Mouse (Mus musculus): ENCODE data around the gene Mpst. TPM values are rescaled to one million over a fixed set of nuclear protein-coding genes. Genes with fewer than 3 reads are reported as not detected.

Mpst gene
- polyA plus RNA-seq (2011; ENCODE audit: insufficient read length, low read depth, missing spikeins), result 9.6 and 13.3 TPM in 2 replicates

DNA sequence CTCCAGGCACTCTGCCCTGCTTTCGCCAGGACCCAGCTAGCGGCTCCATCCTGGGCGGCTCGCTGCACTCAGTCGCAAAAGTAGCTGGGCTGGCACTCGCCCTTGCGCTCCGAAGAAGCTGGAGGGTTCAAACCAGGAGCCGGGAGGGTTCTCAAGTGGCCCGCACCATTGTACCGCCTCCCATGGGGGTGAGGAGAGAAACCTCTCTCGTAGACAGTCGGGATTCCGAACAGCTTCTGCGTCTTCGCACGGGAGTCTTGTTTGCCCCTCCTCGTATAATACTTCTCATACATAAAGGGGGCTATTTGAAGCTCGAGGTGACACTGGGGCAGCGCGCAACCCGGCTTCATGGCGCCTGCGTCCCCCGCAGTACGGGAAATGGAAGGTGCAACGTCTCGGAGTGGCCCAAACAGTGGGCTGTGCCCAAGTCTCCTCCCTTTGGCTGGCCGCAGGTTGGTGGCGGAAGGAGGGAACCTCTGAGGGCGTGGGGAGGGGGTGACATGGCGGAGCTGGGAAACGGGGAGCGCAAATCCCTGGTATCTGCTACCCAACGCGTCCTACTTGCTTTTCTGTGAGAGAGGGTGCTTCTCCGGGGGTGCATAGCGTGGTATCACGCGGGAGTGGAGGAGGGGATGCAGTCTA lies at the start of gene Mpst:
Gene Mpst (plus strand): TSS at position 124 of the 642 bp plus-strand sequence.
- TF ChIP-seq POLR2A (IDR thresholded peaks at IDR 0.05; ENCODE audit: low read depth, low read length) (peak; percentile 87), CTCF (IDR thresholded peaks at IDR 0.05; ENCODE audit: borderline replicate concordance, insufficient read depth, low read length) (no peak)
- Histone ChIP-seq H3K4me1 (ENCODE audit: control insufficient read depth, insufficient read depth, low read length) (peaks cover 2% of the 10 kb centered on the region; the same call in 1 of the 2 replicates), H3K27ac (ENCODE audit: insufficient read depth, low read length) (peak within 1 kb of the TSS; percentile 76), H3K4me3 (ENCODE audit: insufficient read depth, low read length) (peak within 1 kb of the TSS; percentile 62)

DNA sequence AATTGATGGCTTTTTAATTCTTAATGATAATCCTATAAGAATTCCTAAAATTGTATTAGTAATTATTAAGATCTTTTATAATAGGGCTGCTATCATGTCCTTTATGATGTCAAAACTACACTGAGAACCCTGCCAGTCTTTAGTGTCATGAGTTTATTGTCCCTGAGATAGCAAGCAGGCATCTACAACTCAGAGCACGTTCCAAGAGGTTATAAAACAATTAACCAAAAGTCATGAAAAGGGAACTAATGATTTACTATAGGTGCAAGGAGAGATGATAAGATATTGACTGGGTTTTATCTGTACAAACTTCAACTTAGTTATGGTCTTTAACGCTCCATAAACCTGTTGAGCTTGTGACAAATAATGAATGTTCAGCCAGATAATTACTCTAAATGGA lies 40.3 kb upstream of the Mpst start:
- Histone ChIP-seq H3K4me1 (ENCODE audit: control insufficient read depth, insufficient read depth, low read length) (no peaks in the 10 kb centered on the region), H3K4me3 (ENCODE audit: insufficient read depth, low read length) (no peak overlapping the region), H3K27ac (ENCODE audit: insufficient read depth, low read length) (no peak overlapping the region)
- TF ChIP-seq POLR2A (IDR thresholded peaks at IDR 0.05; ENCODE audit: low read depth, low read length), result no peak
- no peak for TF ChIP-seq CTCF (IDR thresholded peaks at IDR 0.05; ENCODE audit: borderline replicate concordance, insufficient read depth, low read length)

DNA sequence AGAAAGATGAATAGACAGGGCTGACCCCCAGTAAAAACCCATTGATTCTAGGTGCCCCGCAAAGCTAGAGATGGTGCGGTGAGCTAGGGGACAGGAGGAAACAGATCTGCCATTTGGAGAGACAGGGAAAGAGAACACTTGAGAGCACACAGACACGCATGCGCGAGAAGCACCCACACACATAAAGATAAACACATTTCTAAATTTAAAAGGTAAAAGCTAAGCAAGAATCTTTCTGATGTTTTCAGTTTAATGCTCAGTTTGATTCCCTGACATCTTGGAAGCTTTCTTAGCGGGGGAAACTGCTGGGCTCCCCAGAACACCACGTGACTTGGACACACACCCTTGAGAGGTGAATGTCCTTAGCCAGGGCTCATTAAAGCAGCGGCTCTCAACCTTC lies 39.3 kb upstream of the Mpst start:
- Histone ChIP-seq H3K27ac (ENCODE audit: insufficient read depth, low read length) (no peak overlapping the region), H3K4me3 (ENCODE audit: insufficient read depth, low read length) (no peak overlapping the region), H3K4me1 (ENCODE audit: control insufficient read depth, insufficient read depth, low read length) (no peaks in the 10 kb centered on the region)
- TF ChIP-seq CTCF (IDR thresholded peaks at IDR 0.05; ENCODE audit: borderline replicate concordance, insufficient read depth, low read length) (no peak), POLR2A (IDR thresholded peaks at IDR 0.05; ENCODE audit: low read depth, low read length) (no peak)

DNA sequence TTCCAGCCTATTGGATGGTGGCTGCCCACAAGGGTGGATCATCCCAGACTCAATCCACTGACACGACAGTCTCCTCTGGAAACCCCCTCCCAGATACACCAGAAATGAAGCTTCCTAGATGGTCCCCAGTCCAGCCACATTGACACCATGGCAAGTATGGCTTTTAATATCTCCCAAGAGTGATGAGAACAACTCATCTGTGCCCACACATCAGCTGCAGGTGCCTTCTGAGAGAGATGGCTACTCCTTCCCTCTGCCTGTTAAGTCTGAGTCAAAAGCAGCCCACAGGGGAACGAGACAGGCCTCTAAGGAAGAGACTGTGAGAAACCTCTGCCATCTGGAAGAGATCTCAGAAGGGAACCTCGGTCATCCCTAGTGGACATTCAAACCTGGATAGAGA lies 38.4 kb upstream of the Mpst start:
- Histone ChIP-seq H3K4me3 (ENCODE audit: insufficient read depth, low read length) (no peak overlapping the region), H3K4me1 (ENCODE audit: control insufficient read depth, insufficient read depth, low read length) (no peaks in the 10 kb centered on the region)
- TF ChIP-seq CTCF (IDR thresholded peaks at IDR 0.05; ENCODE audit: borderline replicate concordance, insufficient read depth, low read length) (no peak), POLR2A (IDR thresholded peaks at IDR 0.05; ENCODE audit: low read depth, low read length) (no peak)

DNA sequence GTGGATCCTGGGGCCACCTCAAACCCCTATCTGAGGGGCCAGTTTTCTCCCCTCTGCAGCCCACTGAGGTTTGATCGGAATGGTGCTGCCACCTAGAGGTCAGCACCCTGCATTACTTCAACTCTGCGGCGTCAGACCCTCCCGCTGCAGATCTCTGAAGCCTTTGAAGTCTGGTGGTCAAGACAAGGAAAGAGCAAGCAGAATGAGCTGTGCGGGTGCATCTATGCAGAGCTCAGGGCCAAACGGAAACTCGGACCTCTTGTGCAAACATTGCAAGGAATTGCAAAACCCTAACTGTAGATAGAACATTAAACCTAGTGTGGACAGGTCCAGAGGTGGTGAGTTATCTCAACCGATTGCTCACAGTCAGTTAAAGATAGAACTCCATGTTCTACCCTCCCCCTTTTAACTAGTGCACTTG lies 37.3 kb upstream of the Mpst start:
- Histone ChIP-seq H3K4me1 (ENCODE audit: control insufficient read depth, insufficient read depth, low read length) (no peaks in the 10 kb centered on the region), H3K27ac (ENCODE audit: insufficient read depth, low read length) (no peak overlapping the region), H3K4me3 (ENCODE audit: insufficient read depth, low read length) (no peak overlapping the region)
- TF ChIP-seq CTCF (IDR thresholded peaks at IDR 0.05; ENCODE audit: borderline replicate concordance, insufficient read depth, low read length) (peak; percentile 72), POLR2A (IDR thresholded peaks at IDR 0.05; ENCODE audit: low read depth, low read length) (no peak)

More for the DNA sequence above, 38.4 kb upstream of the Mpst start:
- no peak overlapping the region for H3K27ac ChIP-seq (ENCODE audit: insufficient read depth, low read length)

DNA sequence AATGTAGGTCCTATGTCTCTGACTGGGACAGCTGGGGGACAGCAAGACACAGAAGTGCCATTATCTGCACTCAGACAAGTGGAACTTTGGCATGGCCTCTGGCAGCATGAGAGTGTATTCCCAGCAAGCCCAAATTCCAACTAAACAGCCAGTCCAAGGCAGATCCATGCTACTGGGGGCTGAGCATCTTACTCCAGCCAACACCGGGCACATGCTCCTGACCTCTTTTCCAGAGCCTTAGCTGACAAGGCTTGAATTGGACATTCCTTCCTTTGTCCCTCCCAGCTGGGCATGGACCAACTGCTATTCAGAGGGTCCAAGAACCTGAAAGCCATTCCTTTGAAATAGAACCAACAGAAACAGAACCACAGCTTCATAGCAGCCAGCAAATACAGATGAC lies 36.6 kb upstream of the Mpst start:
- no peak for TF ChIP-seq POLR2A (IDR thresholded peaks at IDR 0.05; ENCODE audit: low read depth, low read length)
- no peak for TF ChIP-seq CTCF (IDR thresholded peaks at IDR 0.05; ENCODE audit: borderline replicate concordance, insufficient read depth, low read length)
- Histone ChIP-seq H3K4me3 (ENCODE audit: insufficient read depth, low read length) (no peak overlapping the region), H3K27ac (ENCODE audit: insufficient read depth, low read length) (no peak overlapping the region), H3K4me1 (ENCODE audit: control insufficient read depth, insufficient read depth, low read length) (no peaks in the 10 kb centered on the region)

DNA sequence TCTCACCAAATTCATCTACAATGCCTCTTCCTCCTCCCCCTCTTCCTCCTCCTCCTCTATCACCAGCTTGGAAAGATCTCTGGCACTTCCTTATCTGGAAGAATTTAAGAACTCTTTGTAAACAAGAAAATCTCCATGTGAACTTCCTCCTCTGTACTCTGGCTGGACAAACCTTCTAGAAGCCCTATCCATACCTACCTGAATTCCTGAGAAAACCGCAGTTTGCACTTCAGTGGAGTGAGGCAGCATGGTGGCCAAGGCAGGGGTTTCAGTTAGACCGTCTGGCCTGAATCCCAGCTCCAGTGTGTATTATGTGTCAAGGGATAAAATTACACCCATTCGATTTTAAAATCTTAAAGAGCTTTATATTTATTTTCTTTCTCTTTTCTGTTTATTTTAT lies 33.4 kb upstream of the Mpst start:
- TF ChIP-seq POLR2A (IDR thresholded peaks at IDR 0.05; ENCODE audit: low read depth, low read length) (no peak), CTCF (IDR thresholded peaks at IDR 0.05; ENCODE audit: borderline replicate concordance, insufficient read depth, low read length) (no peak)
- Histone ChIP-seq H3K4me3 (ENCODE audit: insufficient read depth, low read length) (no peak overlapping the region), H3K27ac (ENCODE audit: insufficient read depth, low read length) (no peak overlapping the region), H3K4me1 (ENCODE audit: control insufficient read depth, insufficient read depth, low read length) (no peaks in the 10 kb centered on the region)

DNA sequence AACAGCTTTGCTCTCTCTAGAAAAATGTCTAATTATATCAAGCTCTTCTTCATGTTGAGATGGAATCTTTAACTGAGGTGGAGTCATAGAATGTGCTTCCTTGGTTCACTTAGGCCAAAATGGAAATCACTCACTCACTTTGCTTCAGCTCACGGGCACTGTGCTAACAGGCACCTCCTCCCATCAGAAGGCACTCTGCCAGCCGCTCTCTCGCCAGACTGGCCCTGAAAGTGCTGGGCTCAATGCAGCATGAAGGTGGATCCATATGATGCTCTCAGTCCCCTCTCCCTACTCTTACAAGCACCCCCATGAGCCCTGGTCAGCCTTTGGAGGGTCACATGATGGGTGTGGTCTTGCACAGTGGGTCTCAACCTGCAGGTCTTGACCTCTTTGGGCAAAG lies 32.0 kb upstream of the Mpst start:
- no peak for TF ChIP-seq POLR2A (IDR thresholded peaks at IDR 0.05; ENCODE audit: low read depth, low read length)
- no peak for TF ChIP-seq CTCF (IDR thresholded peaks at IDR 0.05; ENCODE audit: borderline replicate concordance, insufficient read depth, low read length)
- H3K4me3 ChIP-seq (ENCODE audit: insufficient read depth, low read length), result no peak overlapping the region
- no peaks in the 10 kb centered on the region for H3K4me1 ChIP-seq (ENCODE audit: control insufficient read depth, insufficient read depth, low read length)
- H3K27ac ChIP-seq (ENCODE audit: insufficient read depth, low read length), result no peak overlapping the region

DNA sequence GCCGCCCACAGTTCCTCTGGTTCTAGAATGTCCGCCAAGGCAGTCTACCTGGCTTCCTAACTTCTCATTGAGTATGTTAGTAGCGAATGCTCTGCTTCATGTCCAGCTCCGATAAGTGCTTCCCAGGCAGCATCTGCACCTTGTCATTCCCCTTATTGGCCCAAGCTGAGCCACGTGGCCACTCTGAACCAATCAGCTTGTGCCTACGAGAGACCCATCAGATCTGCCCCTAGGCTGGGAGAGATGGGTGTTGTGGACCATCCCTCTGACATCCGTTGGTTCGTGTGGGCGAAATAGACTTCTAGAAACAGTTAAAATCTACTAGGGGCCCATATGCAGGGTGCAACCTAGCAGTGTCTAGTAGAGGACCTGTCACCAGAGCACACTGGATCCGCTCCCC lies 28.4 kb upstream of the Mpst start:
- TF ChIP-seq CTCF (IDR thresholded peaks at IDR 0.05; ENCODE audit: borderline replicate concordance, insufficient read depth, low read length) (no peak), POLR2A (IDR thresholded peaks at IDR 0.05; ENCODE audit: low read depth, low read length) (no peak)
- no peaks in the 10 kb centered on the region for H3K4me1 ChIP-seq (ENCODE audit: control insufficient read depth, insufficient read depth, low read length)
- no peak overlapping the region for H3K4me3 ChIP-seq (ENCODE audit: insufficient read depth, low read length)
- no peak overlapping the region for H3K27ac ChIP-seq (ENCODE audit: insufficient read depth, low read length)

DNA sequence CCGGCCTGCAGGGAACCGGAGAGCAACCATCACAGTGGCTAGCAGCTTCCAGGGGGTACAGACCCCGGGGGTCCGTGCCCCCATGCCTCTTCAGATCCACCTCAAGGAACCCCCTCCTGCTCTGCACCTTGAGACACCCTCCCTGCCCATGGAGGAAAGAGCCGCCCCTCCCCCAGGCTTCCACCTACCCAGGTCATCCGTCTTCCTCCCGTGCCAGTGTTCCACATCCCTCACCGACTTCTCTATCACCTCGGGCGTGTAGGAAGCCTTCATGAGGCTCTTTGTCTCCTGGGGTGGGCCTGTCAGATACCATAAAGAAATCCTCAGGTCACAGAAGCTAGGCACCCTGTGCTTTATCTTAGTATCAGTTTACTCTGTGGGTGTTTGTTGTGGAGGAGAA lies 27.7 kb upstream of the Mpst start:
- H3K4me3 ChIP-seq (ENCODE audit: insufficient read depth, low read length), result no peak overlapping the region
- H3K27ac ChIP-seq (ENCODE audit: insufficient read depth, low read length), result no peak overlapping the region
- no peak for TF ChIP-seq CTCF (IDR thresholded peaks at IDR 0.05; ENCODE audit: borderline replicate concordance, insufficient read depth, low read length)
- no peak for TF ChIP-seq POLR2A (IDR thresholded peaks at IDR 0.05; ENCODE audit: low read depth, low read length)
- no peaks in the 10 kb centered on the region for H3K4me1 ChIP-seq (ENCODE audit: control insufficient read depth, insufficient read depth, low read length)
